10 mouse cellular contexts compared by ENCODE assay signal in genomic region chr16:95845323-95845860, GRCm38 (mm10).
DNase-seq lines count a peak whose midpoint lies in the region; ATAC-seq and TF ChIP-seq lines count a peak whose summit lies in the region.
"Had no signal": no experiment of that assay in that cellular context is flagged by ENCODE, and none has a peak within 500 bp of the region (broad histone marks: within the 10 kb centered on the region; RNA-seq: fewer than 3 reads in every experiment).

No protein-coding gene starts in this region.

- no peak for ATAC-seq in lung, embryonic 16.5 days (ENCODE audit: low read depth)
- ATAC-seq in lung, postnatal 0 days, result no peak
- peak; percentile 51; the same call in 1 of the 2 replicates for ATAC-seq in hindbrain, embryonic 16.5 days
- peak; percentile 78 for ATAC-seq in neural tube, embryonic 14.5 days (ENCODE audit: low read depth)
- ATAC-seq: inflammation-experienced regulatory T-cells, adult 6 months had no signal

- no peak for TF ChIP-seq CTCF in lung, postnatal 0 days (IDR thresholded peaks at IDR 0.05)
- TF ChIP-seq CTCF in embryonic fibroblast, embryonic 13.5 days (IDR thresholded peaks at IDR 0.05; ENCODE audit: borderline replicate concordance, insufficient read depth, low read length), result no peak

- no peak overlapping the region for H3K4me3 ChIP-seq in lung, embryonic 16.5 days (ENCODE audit: low read length)
- no peak overlapping the region for H3K4me3 ChIP-seq in lung, postnatal 0 days (ENCODE audit: low read depth, low read length)
- no peak overlapping the region for H3K4me3 ChIP-seq in embryonic fibroblast, embryonic 13.5 days (ENCODE audit: insufficient read depth, low read length)
- no peak overlapping the region for H3K4me3 ChIP-seq in hindbrain, embryonic 16.5 days (ENCODE audit: low read length)
- H3K4me3 ChIP-seq in neural tube, embryonic 14.5 days (ENCODE audit: low read depth, low read length), result no peak overlapping the region
- H3K4me3 ChIP-seq in heart, embryonic 10.5 days, result no peak overlapping the region

- no peak overlapping the region for H3K9ac ChIP-seq in lung, embryonic 16.5 days (ENCODE audit: low read length)
- H3K9ac ChIP-seq in lung, postnatal 0 days (replicated peaks; ENCODE audit: low read depth), result no peak overlapping the region
- H3K9ac ChIP-seq in hindbrain, embryonic 16.5 days (ENCODE audit: low read depth, low read length), result no peak overlapping the region
- H3K9ac ChIP-seq in neural tube, embryonic 14.5 days (replicated peaks; ENCODE audit: low read depth, low read length), result no peak overlapping the region

- no peaks in the 10 kb centered on the region for H3K36me3 ChIP-seq in lung, embryonic 16.5 days (ENCODE audit: control insufficient read depth, insufficient read depth, low read length)
- no peaks in the 10 kb centered on the region for H3K36me3 ChIP-seq in lung, postnatal 0 days (ENCODE audit: insufficient read depth, low read length)
- no peaks in the 10 kb centered on the region for H3K36me3 ChIP-seq in hindbrain, embryonic 16.5 days (ENCODE audit: control insufficient read depth, insufficient read depth, low read length)
- H3K36me3 ChIP-seq in neural tube, embryonic 14.5 days (ENCODE audit: control insufficient read depth, insufficient read depth, low read length), result no peaks in the 10 kb centered on the region
- no peaks in the 10 kb centered on the region; the same call in 1 of the 2 replicates for H3K36me3 ChIP-seq in heart, embryonic 10.5 days

- H3K27me3 ChIP-seq in lung, embryonic 16.5 days (ENCODE audit: control insufficient read depth, insufficient read depth, low read depth, low read length), result no peaks in the 10 kb centered on the region
- no peaks in the 10 kb centered on the region for H3K27me3 ChIP-seq in lung, postnatal 0 days (replicated peaks; ENCODE audit: insufficient read depth, low read length)
- no peaks in the 10 kb centered on the region for H3K27me3 ChIP-seq in hindbrain, embryonic 16.5 days (replicated peaks; ENCODE audit: control insufficient read depth, insufficient read depth, low read length)
- no peaks in the 10 kb centered on the region for H3K27me3 ChIP-seq in neural tube, embryonic 14.5 days (ENCODE audit: control insufficient read depth, insufficient read depth, low read length)
- no peaks in the 10 kb centered on the region for H3K27me3 ChIP-seq in heart, embryonic 10.5 days (ENCODE audit: insufficient read depth, poor library complexity, severe bottlenecking)

- peaks cover 40% of the 10 kb centered on the region for H3K4me1 ChIP-seq in lung, embryonic 16.5 days (replicated peaks; ENCODE audit: control insufficient read depth, insufficient read depth, low read length)
- H3K4me1 ChIP-seq in lung, postnatal 0 days (ENCODE audit: insufficient read depth, low read depth, low read length), result peaks cover 11% of the 10 kb centered on the region
- peaks cover 3% of the 10 kb centered on the region; the same call in 1 of the 2 replicates for H3K4me1 ChIP-seq in embryonic fibroblast, embryonic 13.5 days (ENCODE audit: control insufficient read depth, insufficient read depth, low read length)
- H3K4me1 ChIP-seq in hindbrain, embryonic 16.5 days (ENCODE audit: control insufficient read depth, insufficient read depth, low read depth, low read length), result peaks cover 14% of the 10 kb centered on the region
- H3K4me1 ChIP-seq in neural tube, embryonic 14.5 days (ENCODE audit: control insufficient read depth, insufficient read depth, low read length), result peaks cover 22% of the 10 kb centered on the region
- peaks cover 12% of the 10 kb centered on the region; the same call in 1 of the 2 replicates for H3K4me1 ChIP-seq in heart, embryonic 10.5 days

- no peak overlapping the region for H3K4me2 ChIP-seq in lung, embryonic 16.5 days (ENCODE audit: low read depth, low read length)
- H3K4me2 ChIP-seq in lung, postnatal 0 days (replicated peaks; ENCODE audit: low read depth, low read length), result no peak overlapping the region
- no peak overlapping the region for H3K4me2 ChIP-seq in hindbrain, embryonic 16.5 days (ENCODE audit: low read length)
- H3K4me2 ChIP-seq in neural tube, embryonic 14.5 days (ENCODE audit: low read depth, low read length), result no peak overlapping the region

- no peaks in the 10 kb centered on the region for H3K9me3 ChIP-seq in lung, embryonic 16.5 days (ENCODE audit: control insufficient read depth, low read length)
- no peaks in the 10 kb centered on the region for H3K9me3 ChIP-seq in lung, postnatal 0 days (ENCODE audit: low read length)
- H3K9me3 ChIP-seq in hindbrain, embryonic 16.5 days (ENCODE audit: control insufficient read depth, low read length), result no peaks in the 10 kb centered on the region
- H3K9me3 ChIP-seq in neural tube, embryonic 14.5 days (ENCODE audit: control insufficient read depth, low read length), result no peaks in the 10 kb centered on the region
- no peaks in the 10 kb centered on the region for H3K9me3 ChIP-seq in heart, embryonic 10.5 days

- TF ChIP-seq EP300 in lung, postnatal 0 days (IDR thresholded peaks at IDR 0.05), result no peak

- 0 out of 2 replicates have a peak overlapping the region, but pooled peaks have one; percentile 7 for H3K27ac ChIP-seq in lung, embryonic 16.5 days (ENCODE audit: low read length)
- H3K27ac ChIP-seq in lung, postnatal 0 days (ENCODE audit: low read length), result no peak overlapping the region
- peak overlapping the region; percentile 42; the same call in 1 of the 2 replicates for H3K27ac ChIP-seq in embryonic fibroblast, embryonic 13.5 days (ENCODE audit: insufficient read depth, low read length)
- no peak overlapping the region for H3K27ac ChIP-seq in hindbrain, embryonic 16.5 days (ENCODE audit: low read depth, low read length)
- peak overlapping the region; percentile 31 for H3K27ac ChIP-seq in neural tube, embryonic 14.5 days (ENCODE audit: low read depth, low read length)
- no peak overlapping the region for H3K27ac ChIP-seq in heart, embryonic 10.5 days

- DNase-seq in lung, postnatal 0 days (ENCODE audit: low spot score), result no peak
- no peak for DNase-seq in adipocyte (ENCODE audit: low spot score)
- no peak for DNase-seq in lung, postnatal 14 days
- no peak for DNase-seq in heart, embryonic 10.5 days (ENCODE audit: low spot score)
- DNase-seq: thymus, adult 2 months had no signal

- 62% methylated on average over 10 of the region's 10 CpGs for WGBS in lung, embryonic 16.5 days
- 69% methylated on average over 10 of the region's 10 CpGs for WGBS in lung, postnatal 0 days
- WGBS in hindbrain, embryonic 16.5 days, result 44% methylated on average over 10 of the region's 10 CpGs
- WGBS in neural tube, embryonic 14.5 days, result 28% methylated on average over 10 of the region's 10 CpGs
- WGBS in heart, embryonic 10.5 days, result 71% methylated on average over 10 of the region's 10 CpGs

- no peak for TF ChIP-seq POLR2A in embryonic fibroblast, embryonic 13.5 days (IDR thresholded peaks at IDR 0.05; ENCODE audit: low read depth, low read length)

Comparison
In these comparisons a context has a peak if more than half of its experiments do, and no peak if none do; other contexts are left out.
1. H3K27ac ChIP-seq: peak in lung, embryonic 16.5 days (single experiment), embryonic fibroblast, embryonic 13.5 days (single experiment) and neural tube, embryonic 14.5 days (single experiment); none in lung, postnatal 0 days (single experiment), hindbrain, embryonic 16.5 days (single experiment) and heart, embryonic 10.5 days (single experiment).
2. ATAC-seq: peak in hindbrain, embryonic 16.5 days (single experiment) and neural tube, embryonic 14.5 days (single experiment); none in lung, embryonic 16.5 days (single experiment) and lung, postnatal 0 days (single experiment).